Mouse (Mus musculus) stomach, embryonic 16.5 days (tissue): Measurements from ENCODE around the gene Catsperg2. TPM values are rescaled to one million over a fixed set of nuclear protein-coding genes. Genes with fewer than 3 reads are reported as not detected.
"Not testable (repeated sequence)": the region's sequence is repeated elsewhere in the genome, so short reads cannot be mapped to it uniquely, and the experiment has no call there.

Experiments
- ATAC-seq: fragments of 200-750 bp; cut with Nextera tagmentation; 2 replicates; pipeline ENCODE4 v1.8.0; 2017; ENCODE audit warnings: moderate number of reproducible peaks, moderate TSS enrichment; ENCODE audit not compliant: insufficient read depth, low FRiP score
- H3K27ac ChIP-seq: fragments of 300-500 bp; sonication (generic); 2 replicates; pipeline ENCODE4 v1.5.1; 2014; ENCODE audit warnings: low read length
- H3K27me3 ChIP-seq: fragments of 300-500 bp; sonication (generic); 2 replicates; pipeline ENCODE4 v1.6.1; 2014; ENCODE audit warnings: low read length, control low read depth, mixed read lengths; ENCODE audit not compliant: control insufficient read depth, insufficient read depth
- H3K36me3 ChIP-seq: fragments of 300-500 bp; sonication (generic); 2 replicates; pipeline ENCODE4 v1.6.1; 2014; ENCODE audit warnings: low read length; ENCODE audit not compliant: control insufficient read depth, insufficient read depth
- H3K4me1 ChIP-seq: fragments of 300-500 bp; sonication (generic); 2 replicates; pipeline ENCODE4 v1.6.1; 2014; ENCODE audit warnings: low read length, control low read depth, mixed read lengths; ENCODE audit not compliant: control insufficient read depth, insufficient read depth
- H3K4me2 ChIP-seq: fragments of 300-500 bp; sonication (generic); 2 replicates; pipeline ENCODE4 v1.6.1; 2014; ENCODE audit warnings: low read depth, low read length, mixed read lengths
- H3K4me3 ChIP-seq: fragments of 300-500 bp; sonication (generic); replicated peaks from 2 replicates; pipeline ENCODE4 v1.5.1; 2014; ENCODE audit warnings: mild to moderate bottlenecking, low read length
- H3K9ac ChIP-seq: fragments of 300-500 bp; sonication (generic); 2 replicates; pipeline ENCODE4 v1.6.1; 2014; ENCODE audit warnings: low read length
- H3K9me3 ChIP-seq: fragments of 300-500 bp; sonication (generic); replicated peaks from 2 replicates; pipeline ENCODE4 v1.6.1; 2016; ENCODE audit warnings: low read length, control low read depth; ENCODE audit not compliant: control insufficient read depth
- WGBS: fragments of 180-500 bp; shearing (Covaris S2); extraction: QIAGEN DNeasy Blood & Tissue Kit; methylation state at CpG from one replicate; pipeline ENCODE4 v1.1.7; 2014; 5-methylcytosine and 5-hydroxymethylcytosine counted together
- polyA plus RNA-seq: library from polyadenylated mRNA; unstranded; fragments of >200 nt; fragmentation: Nextera tagmentation; extraction: Ambion mirVana; gene quantifications from 2 replicates; pipeline ENCODE4 v1.2.1, GENCODE M21; 2015

Gene Catsperg2
- 0.14 TPM in 1 of 2 replicates, not detected in the other for polyA plus RNA-seq

DNA sequence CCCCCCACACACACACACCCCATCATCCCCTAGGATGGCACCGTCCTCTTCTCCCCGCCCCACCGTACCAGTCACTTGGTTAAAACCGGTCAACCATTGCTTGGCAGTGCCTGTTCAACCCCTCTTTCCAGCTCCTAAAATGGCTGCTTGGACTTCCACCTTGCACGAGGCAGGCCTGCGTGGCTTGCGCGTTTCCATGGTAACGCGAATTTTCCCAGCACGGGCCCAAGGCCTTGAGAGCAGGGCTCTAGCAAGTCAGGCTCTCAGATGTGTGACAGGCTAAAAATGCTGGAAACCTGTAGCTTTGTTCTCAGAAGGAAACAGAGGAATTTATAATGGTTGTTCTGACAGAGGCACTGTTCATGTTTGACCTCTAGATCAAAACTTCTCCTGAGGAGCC, at the start of gene Catsperg2:
TSS of gene Catsperg2 (minus strand) at position 173 of the 400 bp plus-strand sequence.
- H3K9ac ChIP-seq, H3K9me3 ChIP-seq, H3K27ac ChIP-seq, H3K36me3 ChIP-seq, ATAC-seq, H3K27me3 ChIP-seq, H3K4me3 ChIP-seq, H3K4me1 ChIP-seq: not testable (repeated sequence)
- H3K4me2 ChIP-seq: peak within 1 kb of the TSS; percentile 21; the same call in 1 of the 2 replicates
- WGBS: 57% methylated on average over 11 of the region's 11 CpGs

- H3K4me1 ChIP-seq: no peaks in the 10 kb centered on the region
Measured at GRCm38 (mm10) chr7:29776568-29776967, 49.7 kb upstream of the Catsperg2 start.

GRCm38 (mm10) chr7:29774371-29774770, 47.5 kb upstream of the Catsperg2 start:
- no peak overlapping the region for H3K4me2 ChIP-seq
- 0 out of 2 replicates have a peak, but pooled peaks cover 4% of the 10 kb centered on the region for H3K9me3 ChIP-seq
- H3K27ac ChIP-seq: no peak overlapping the region
- 91% methylated on average over 3 of the region's 3 CpGs for WGBS
- no peak overlapping the region for H3K4me3 ChIP-seq
- H3K4me1 ChIP-seq: peaks cover 2% of the 10 kb centered on the region
- ATAC-seq: no peak
- no peak overlapping the region for H3K9ac ChIP-seq
- H3K36me3 ChIP-seq: peaks cover 46% of the 10 kb centered on the region
- H3K27me3 ChIP-seq: no peaks in the 10 kb centered on the region

More at GRCm38 (mm10) chr7:29776568-29776967, 49.7 kb upstream of the Catsperg2 start:
- no peak overlapping the region for H3K9ac ChIP-seq
- no peak overlapping the region for H3K27ac ChIP-seq
- ATAC-seq: no peak
- H3K4me3 ChIP-seq: no peak overlapping the region
- H3K36me3 ChIP-seq: peaks cover 46% of the 10 kb centered on the region
- H3K9me3 ChIP-seq: 0 out of 2 replicates have a peak, but pooled peaks cover 4% of the 10 kb centered on the region
- WGBS: 95% methylated on average over 19 of the region's 19 CpGs
- no peaks in the 10 kb centered on the region for H3K27me3 ChIP-seq
- no peak overlapping the region for H3K4me2 ChIP-seq

GRCm38 (mm10) chr7:29773503-29773902, 46.7 kb upstream of the Catsperg2 start:
- Histone ChIP-seq H3K9me3 (0 out of 2 replicates have a peak, but pooled peaks cover 4% of the 10 kb centered on the region), H3K4me1 (peaks cover 5% of the 10 kb centered on the region), H3K4me3 (no peak overlapping the region), H3K9ac (no peak overlapping the region), H3K27me3 (no peaks in the 10 kb centered on the region), H3K4me2 (no peak overlapping the region), H3K27ac (no peak overlapping the region), H3K36me3 (peaks cover 44% of the 10 kb centered on the region)
- 88% methylated on average over 7 of the region's 7 CpGs for WGBS
- ATAC-seq: no peak

DNA sequence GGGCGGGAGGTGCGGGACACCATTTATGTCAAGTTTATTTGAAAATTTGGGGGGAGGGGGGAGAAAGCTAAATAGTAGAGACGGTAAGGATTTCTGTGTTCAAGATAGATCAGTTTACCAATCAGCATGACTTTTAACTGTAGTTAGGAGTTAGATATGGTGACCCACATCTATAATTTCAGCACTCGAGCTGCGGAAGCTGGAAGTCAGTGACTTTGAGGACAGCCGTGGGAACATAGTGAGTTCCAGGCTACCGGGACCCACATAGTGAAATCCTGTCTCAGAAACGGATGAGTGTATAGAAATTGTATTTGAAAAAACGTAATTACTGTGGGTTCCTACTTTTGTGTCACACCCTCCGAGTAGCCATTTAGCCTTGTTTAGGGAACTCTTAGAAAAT, 42.1 kb upstream of the Catsperg2 start:
- Histone ChIP-seq H3K4me3 (peak overlapping the region; percentile 77), H3K9ac (peak overlapping the region; percentile 81), H3K9me3 (no peaks in the 10 kb centered on the region), H3K4me1 (peaks cover 5% of the 10 kb centered on the region), H3K27me3 (no peaks in the 10 kb centered on the region), H3K36me3 (peaks cover 10% of the 10 kb centered on the region; the same call in 1 of the 2 replicates), H3K4me2 (peak overlapping the region; percentile 85), H3K27ac (peak overlapping the region; percentile 97)
- no peak for ATAC-seq
- 6% methylated on average over 10 of the region's 10 CpGs for WGBS

- Histone ChIP-seq H3K9ac (peak within 1 kb of the TSS; percentile 81), H3K4me2 (peak within 1 kb of the TSS; percentile 85), H3K4me3 (peak within 1 kb of the TSS; percentile 77), H3K36me3 (0 out of 2 replicates have a peak, but pooled peaks cover 5% of the 10 kb centered on the region), H3K27me3 (no peaks in the 10 kb centered on the region), H3K9me3 (no peaks in the 10 kb centered on the region), H3K27ac (peak within 1 kb of the TSS; percentile 97), H3K4me1 (peaks cover 5% of the 10 kb centered on the region)
- WGBS: under 1% methylated on average over 32 of the region's 32 CpGs
- peak; percentile 94 for ATAC-seq
Measured at GRCm38 (mm10) chr7:29768090-29768900, 41.5 kb upstream of the Catsperg2 start, which contains the start of gene Zfp84. TSS of gene Zfp84 (plus strand) at chr7:29768552.

DNA sequence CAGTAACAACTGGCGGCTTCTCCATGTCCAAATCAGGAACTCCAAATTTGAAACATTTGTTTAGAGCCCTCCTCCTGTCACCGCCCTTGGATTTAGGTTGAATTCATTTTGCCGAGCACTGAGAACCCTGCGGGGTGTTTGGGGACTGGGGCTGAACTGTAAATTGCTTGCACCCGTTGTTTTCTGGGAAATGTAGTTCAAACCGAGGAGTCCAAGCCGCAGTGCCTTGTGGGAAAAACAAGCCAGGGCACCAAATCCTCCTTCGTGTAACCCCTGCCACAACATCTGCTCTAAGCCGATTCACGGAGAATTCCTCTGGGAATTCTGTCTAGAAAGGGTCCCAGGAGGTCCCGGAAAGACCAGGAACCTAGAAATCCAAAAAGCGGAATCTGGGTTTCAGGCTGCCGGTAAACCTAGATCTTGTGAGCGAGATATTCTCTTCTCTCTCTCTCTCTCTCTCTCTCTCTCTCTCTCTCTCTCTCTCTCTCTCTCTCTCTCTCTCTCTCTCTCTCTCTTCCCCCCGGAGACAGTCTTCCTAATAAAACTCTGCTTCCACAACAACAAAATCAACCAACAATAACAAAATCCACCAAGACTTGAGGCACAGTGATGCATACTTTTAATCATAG, 40.3 kb upstream of the Catsperg2 start:
- H3K4me3 ChIP-seq: peak overlapping the region; percentile 77
- ATAC-seq: peak; percentile 56; the same call in 1 of the 2 replicates
- no peaks in the 10 kb centered on the region for H3K27me3 ChIP-seq
- H3K27ac ChIP-seq: peak overlapping the region; percentile 55
- no peaks in the 10 kb centered on the region for H3K36me3 ChIP-seq
- H3K9me3 ChIP-seq: no peaks in the 10 kb centered on the region
- H3K4me1 ChIP-seq: peaks cover 5% of the 10 kb centered on the region
- under 1% methylated on average over 15 of the region's 15 CpGs for WGBS
- H3K4me2 ChIP-seq: peak overlapping the region; percentile 85
- peak overlapping the region; percentile 75 for H3K9ac ChIP-seq

DNA sequence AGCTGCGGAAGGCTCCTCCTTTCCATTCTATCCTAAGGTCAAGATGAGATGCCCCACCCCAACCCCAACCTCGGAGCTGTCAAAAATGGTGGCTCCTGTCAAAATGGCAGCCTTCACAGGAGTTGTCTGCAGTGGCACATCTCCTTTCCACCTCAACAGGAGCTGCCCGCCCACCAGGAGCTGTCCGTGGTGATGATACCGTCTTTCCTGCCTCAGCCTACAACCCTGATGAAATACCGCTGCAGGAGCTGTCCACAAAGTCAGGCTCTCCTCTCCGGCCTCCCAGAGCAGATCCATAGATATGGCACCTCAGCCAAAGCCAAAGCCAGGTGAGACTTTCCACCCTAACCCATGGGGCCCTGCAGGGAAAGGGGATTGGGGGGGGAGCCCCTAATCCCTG, 37.9 kb upstream of the Catsperg2 start:
- Histone ChIP-seq H3K4me1 (peaks cover 5% of the 10 kb centered on the region), H3K27ac (no peak overlapping the region), H3K27me3 (no peaks in the 10 kb centered on the region), H3K9me3 (no peaks in the 10 kb centered on the region), H3K9ac (no peak overlapping the region), H3K36me3 (no peaks in the 10 kb centered on the region), H3K4me2 (no peak overlapping the region), H3K4me3 (no peak overlapping the region)
- 76% methylated on average over 7 of the region's 7 CpGs for WGBS
- no peak for ATAC-seq

DNA sequence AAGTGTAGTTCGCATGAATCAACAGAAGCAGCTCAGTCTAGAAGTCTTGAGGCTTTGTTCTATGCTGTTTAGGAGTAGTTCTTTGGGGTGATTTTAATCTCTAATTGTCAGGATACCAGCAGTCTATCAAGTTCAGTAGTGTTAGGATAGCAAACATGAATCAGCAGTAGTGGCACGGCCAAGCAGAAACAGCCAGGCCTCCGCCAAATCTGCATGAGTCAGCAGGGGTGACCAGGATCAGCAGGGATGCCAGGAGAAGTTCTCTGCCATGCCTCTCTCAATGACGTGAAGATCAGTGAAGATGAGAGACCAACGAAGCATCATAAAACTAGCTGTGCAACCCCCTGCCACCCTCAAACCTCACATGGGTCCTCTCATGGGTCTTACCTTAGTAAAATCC, 33.6 kb upstream of the Catsperg2 start:
- H3K27me3 ChIP-seq: no peaks in the 10 kb centered on the region
- H3K4me2 ChIP-seq: no peak overlapping the region
- H3K27ac ChIP-seq: no peak overlapping the region
- no peaks in the 10 kb centered on the region; the same call in 1 of the 2 replicates for H3K9me3 ChIP-seq
- no peak for ATAC-seq
- H3K36me3 ChIP-seq: no peaks in the 10 kb centered on the region
- no peak overlapping the region for H3K9ac ChIP-seq
- WGBS: 83% methylated on average over 5 of the region's 5 CpGs
- no peaks in the 10 kb centered on the region for H3K4me1 ChIP-seq
- no peak overlapping the region for H3K4me3 ChIP-seq
